Mouse (Mus musculus) megakaryocyte, adult 5-6 weeks (primary cell): ENCODE results near the gene Ppa2. TPM values are rescaled to one million over a fixed set of nuclear protein-coding genes. Genes with fewer than 3 reads are reported as not detected.

ENCODE experiments used
- ATAC-seq: 2 replicates; pipeline ENCODE4 v1.8.0; 2016; ENCODE audit warnings: mild to moderate bottlenecking, inconsistent platforms; ENCODE audit not compliant: poor library complexity, severe bottlenecking
- total RNA-seq, 2 experiments: library from RNA; stranded (forward) in 1 of 2; stranded (reverse) in 1 of 2; fragments of 153-499, 151-499 nt in 1 of 2; fragments of 221-1000, 200-1000 nt in 1 of 2; gene quantifications; 2 replicates each; pipeline versions ENCODE4 v1.2.3 to v1.2.4; 2015 to 2017

The Ppa2 gene
- total RNA-seq, 2 experiments from 2014 or later: 43.8 to 47.2 TPM

DNA sequence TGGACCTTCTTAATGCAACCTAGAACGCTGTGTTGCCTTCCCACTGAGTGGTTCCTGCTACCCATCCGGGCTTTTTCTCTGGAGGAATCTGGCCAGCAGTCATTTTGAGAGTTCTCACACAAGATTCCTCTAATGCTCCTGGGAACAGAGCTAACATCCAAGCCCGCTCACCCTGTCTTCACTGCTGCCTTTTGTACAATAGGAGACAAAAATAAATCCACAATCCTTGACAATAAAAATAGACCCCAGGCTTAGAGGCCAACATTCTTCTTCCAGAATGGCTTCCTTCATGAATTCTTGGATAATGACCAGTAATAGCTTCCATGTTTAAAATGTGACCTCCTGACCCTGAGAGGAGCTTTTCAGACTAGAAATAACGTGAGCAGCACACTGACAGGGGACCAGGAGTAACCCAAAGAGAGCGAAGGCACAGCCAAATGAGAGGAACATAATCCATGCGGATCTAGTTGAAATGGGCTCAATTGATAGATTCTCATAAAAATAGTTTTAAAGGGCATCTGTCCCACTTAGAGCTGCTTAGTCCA is 74.3 kb downstream of the Ppa2 start:
- ATAC-seq: no peak

DNA sequence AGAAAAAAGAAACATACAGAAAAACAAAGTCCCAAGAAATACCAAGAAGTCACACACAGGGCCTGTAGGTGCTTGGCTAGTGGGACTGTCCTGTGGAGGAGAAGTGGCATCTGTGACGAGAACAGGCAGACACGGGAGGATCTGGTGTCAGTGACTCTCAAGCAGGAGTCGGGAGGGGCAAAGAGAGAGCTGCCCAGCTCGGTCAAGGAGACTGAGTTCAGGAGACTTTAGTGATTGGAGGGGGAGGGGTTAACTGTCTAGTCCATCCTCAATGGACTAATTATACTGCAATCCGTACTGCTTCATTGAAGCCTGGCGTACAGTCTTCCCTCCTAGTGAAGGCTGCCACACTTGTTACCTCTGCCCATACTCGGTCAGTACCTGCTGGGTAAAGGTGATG is 77.4 kb downstream of the Ppa2 start:
- no peak for ATAC-seq

DNA sequence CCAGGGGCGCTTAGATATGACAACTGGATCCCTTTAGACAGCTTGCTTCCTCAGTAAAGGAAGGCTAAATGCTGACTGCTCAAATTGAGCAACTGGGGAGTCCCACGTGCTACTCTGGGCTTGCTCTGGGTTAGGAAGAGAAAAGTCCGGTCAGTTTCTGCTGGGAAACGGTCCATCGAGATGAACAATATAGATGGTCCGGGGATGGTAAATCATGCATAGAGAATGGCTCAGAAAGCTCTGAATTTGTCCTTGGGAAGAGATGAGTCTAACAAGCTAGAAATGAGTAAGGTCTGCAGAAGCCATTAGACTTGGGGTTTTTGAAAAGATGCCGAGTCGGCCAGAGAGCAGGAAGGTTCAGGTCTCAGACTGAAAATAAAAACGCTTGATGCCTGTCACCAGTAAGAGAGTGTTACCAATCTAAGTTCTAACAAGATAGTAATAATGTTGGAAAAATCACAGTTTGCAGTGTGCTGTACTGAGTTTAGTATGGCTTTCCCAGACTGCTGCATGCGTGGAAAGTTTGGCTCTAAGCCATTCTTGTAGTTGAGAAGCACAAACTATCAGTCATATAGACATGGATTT is 80.0 kb downstream of the Ppa2 start:
- ATAC-seq: no peak

DNA sequence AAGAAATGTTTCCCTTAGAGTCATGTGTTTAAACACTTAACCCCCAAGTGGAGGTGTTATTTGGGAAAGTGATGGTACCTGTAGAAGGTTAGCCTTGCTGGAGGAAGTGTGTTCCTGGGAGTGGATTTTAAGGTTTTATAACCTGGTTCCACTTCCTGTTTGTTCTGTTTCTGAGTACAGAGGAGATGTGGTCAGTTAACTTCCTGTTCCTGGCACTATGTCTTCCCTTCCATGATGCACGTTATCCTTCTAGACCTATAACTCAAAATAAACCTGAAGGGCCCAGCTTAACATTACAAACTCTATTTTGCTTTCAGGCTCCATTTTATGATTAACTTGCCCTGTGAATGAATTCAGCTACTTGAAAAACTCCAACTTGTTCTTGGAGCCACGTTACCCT is 84.6 kb downstream of the Ppa2 start:
- ATAC-seq: peak; percentile 97

DNA sequence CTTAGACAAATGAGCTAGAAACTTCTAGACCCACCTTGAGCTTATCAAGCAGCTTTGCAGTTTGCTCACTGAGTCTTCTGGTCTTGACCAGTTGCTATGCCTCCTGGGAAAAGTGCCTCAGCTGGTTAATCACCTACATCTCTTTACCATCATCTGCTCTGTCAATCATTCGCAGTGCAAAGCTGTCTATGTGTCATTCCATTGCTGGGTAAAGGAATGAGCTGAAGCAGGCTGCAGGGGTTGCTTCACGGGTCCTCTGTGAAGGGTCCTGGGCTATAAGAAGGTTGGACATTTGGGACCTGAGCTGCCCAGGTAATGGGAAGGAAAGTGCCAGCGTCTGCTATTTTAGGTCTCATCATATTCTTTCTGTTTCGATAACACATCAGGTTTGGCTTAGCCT is 93.9 kb downstream of the Ppa2 start:
- ATAC-seq: no peak

DNA sequence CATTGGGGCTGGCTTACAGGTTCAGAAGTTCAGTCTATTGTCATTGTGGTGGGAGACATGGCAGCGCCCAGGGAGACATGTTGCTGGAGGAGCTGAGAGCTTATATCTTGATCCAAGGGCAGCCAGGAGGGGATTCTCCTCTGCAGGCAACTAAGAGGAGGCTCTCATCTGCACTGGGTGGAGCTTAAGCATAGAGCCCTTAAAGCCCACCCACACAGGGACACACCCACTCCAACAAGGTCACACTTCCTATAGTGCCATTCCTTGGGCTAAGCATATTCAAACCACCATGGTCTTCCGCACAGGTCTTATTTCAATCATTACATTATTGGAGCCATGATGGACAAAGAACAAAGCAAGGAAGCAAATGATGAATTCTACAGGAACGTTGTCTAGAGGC is 95.7 kb downstream of the Ppa2 start:
- no peak for ATAC-seq

DNA sequence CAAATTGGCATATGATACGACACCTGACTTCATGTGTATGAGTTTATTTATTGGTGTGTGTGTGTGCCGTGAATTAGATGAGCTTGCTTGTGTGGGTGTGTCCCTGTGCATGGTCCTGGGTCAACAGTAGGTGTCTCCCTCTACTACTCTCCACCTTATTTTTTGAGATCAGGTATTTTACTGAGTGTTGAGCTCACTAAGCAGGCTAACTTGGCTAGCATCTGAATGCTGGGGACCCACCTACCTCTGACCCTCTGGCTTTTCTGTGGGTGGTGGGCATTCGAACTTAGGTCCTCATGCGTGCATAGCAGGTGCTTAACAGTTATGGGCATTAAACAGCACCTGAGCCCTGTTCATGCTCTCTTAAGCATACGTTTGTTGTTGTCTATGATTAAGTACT is 96.3 kb downstream of the Ppa2 start:
- ATAC-seq: peak; percentile 70

DNA sequence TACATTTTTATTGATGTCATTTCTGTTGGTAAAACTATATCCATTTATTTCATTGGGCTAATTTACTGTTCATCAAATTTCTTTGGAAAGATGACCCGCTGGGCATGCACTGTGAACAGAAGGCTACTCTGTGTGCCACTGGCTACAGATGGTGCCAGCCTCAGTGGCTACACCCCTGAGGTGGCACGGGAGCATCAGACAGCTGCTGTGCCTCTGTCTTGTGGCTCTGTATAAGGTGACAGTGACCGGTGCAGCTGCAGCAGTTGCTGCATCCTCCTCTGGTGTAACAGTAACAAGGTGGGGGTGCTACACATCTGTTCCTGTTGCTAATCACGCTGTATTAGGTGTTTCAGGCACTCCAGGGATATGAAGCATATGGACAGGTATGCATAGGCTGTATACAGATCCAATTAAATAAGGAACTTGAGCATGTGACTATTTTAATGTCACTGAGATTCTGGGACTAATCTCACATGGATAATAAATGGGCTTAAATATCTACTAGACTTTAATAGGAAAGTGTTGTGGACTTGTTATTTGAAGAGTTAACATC is 101.3 kb downstream of the Ppa2 start:
- no peak for ATAC-seq

DNA sequence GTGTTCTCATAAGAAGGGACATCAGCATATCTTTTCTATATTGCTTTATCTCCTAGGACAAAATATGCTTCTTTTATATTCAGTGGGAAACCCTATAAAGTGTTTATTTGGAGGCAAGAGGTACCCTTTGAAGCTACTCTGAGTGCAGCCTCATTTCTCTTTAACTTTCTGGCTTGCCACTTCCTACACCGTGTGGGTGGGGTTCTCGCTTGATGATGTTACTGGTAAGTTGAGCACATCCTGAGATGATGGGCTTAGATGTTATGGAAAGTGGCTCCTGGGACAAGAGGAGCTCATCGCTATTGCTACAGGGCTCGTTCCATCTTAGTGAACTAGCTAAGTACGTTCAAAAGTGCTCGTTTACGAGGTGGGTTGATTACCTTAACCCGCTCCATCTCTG is 101.9 kb downstream of the Ppa2 start:
- no peak for ATAC-seq

DNA sequence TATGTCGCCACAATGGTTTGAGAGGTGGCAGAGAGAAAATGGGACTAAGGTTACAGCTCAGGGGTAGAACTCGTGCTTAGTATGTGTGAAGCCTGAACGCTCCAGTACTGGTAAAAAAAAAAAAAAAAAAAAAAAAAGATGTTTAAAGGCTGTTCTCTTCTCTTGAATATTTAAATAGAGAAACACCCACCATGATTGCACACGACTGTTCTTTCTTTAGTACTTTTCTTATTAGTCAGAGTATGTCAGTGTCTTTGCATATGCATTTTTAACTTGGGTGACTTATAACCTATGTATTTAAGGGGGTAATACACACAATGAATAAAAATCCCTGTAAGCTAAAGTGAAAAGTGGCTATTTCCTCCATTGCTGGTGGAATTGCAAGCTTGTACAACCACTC is 104.8 kb downstream of the Ppa2 start:
- ATAC-seq: no peak

DNA sequence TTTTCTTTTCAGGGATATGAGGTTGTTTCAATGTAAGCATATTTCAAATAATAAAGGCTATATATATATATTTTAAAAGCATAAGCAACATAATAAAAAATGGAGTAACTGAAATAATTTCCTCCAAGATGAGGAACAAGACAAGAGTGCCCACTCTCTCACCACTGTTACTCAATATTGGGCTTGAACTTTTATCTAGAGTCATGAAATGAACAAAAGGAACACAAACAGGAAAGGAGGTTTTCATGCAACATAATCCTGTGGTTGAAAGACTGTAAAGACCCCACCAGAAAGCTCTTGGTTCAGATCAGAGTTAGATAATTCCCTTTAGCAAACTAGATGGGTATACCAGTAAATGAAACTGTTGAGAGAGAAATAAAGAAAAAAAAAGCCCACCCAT is 113.2 kb downstream of the Ppa2 start:
- no peak for ATAC-seq

Other genes with a start within 250 kb of the Ppa2 start
- 44.9 and 45.4 TPM in 2 replicates for gene Ints12, start 218.3 kb upstream of the Ppa2 start, total RNA-seq (2015)
- gene Ints12, start 218.3 kb upstream of the Ppa2 start, total RNA-seq (2017): 26.7 and 30.2 TPM in 2 replicates
- gene Gstcd, start 218.1 kb upstream of the Ppa2 start, total RNA-seq (2015): 8.4 and 11.6 TPM in 2 replicates
- 6.0 and 6.4 TPM in 2 replicates for gene Gstcd, start 218.1 kb upstream of the Ppa2 start, total RNA-seq (2017)
- gene Arhgef38, start 75.2 kb upstream of the Ppa2 start, total RNA-seq (2015): not detected in 2 replicates
- not detected in 2 replicates for gene Arhgef38, start 75.2 kb upstream of the Ppa2 start, total RNA-seq (2017)
- 62.8 and 68.7 TPM in 2 replicates for gene Tet2, start 235.0 kb downstream of the Ppa2 start, total RNA-seq (2015)
- 68.7 and 85.7 TPM in 2 replicates for gene Tet2, start 235.0 kb downstream of the Ppa2 start, total RNA-seq (2017)